15 mouse cellular contexts compared by ENCODE assay signal in the genomic region with DNA sequence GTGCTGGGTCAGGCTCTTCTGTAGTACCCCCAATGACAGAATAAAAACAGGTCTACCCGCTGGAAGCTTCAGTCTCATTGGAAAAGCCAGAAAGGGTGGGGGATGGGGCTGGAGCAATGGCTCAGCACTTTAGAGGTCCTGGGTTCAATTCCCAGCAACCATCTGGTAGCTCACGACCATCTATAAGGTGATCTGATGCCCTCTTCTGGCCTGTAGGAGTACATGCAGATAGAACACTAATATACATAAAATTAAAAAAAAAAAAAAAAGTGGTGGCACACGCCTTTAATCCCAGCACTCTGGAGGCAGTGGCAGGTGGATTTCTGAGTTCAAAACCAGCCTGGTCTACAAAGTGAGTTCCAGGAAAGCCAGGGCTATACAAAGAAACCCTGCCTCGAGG. TPM values are rescaled to one million over a fixed set of nuclear protein-coding genes. Genes with fewer than 3 reads are reported as not detected.
DNase-seq lines count a peak whose midpoint lies in the region; ATAC-seq and TF ChIP-seq lines count a peak whose summit lies in the region.
"Had no signal": no experiment of that assay in that cellular context is flagged by ENCODE, and none has a peak within 500 bp of the region (broad histone marks: within the 10 kb centered on the region; RNA-seq: fewer than 3 reads in every experiment).

No protein-coding gene starts in this region.

- ATAC-seq in kidney, embryonic 16.5 days (ENCODE audit: low FRiP score, low TSS enrichment), result no peak
- no peak for ATAC-seq in midbrain, postnatal 0 days (ENCODE audit: low FRiP score)
- ATAC-seq in midbrain, embryonic 15.5 days (replicated peaks), result no peak
- ATAC-seq: forebrain, embryonic 15.5 days had no signal

- no peak overlapping the region for H3K27ac ChIP-seq in kidney, adult 2 months (ENCODE audit: insufficient read depth, low read depth, low read length)
- no peak overlapping the region for H3K27ac ChIP-seq in kidney, embryonic 16.5 days (ENCODE audit: low read length)
- H3K27ac ChIP-seq in midbrain, postnatal 0 days (ENCODE audit: low read depth, low read length), result no peak overlapping the region
- no peak overlapping the region for H3K27ac ChIP-seq in midbrain, embryonic 15.5 days
- H3K27ac ChIP-seq in MEL (ENCODE audit: control insufficient read depth, low read depth, low read length), result no peak overlapping the region
- no peak overlapping the region for H3K27ac ChIP-seq in thymus, adult 2 months (ENCODE audit: control insufficient read depth, insufficient read depth, low read length)
- H3K27ac ChIP-seq: forebrain, embryonic 15.5 days; hindbrain, embryonic 13.5 days had no signal

- DNase-seq in kidney, adult 2 months, result no peak
- DNase-seq in midbrain, postnatal 0 days (ENCODE audit: low spot score), result no peak
- DNase-seq in MEL (ENCODE audit: low read depth, low spot score), result peak; percentile 82
- peak; percentile 55 for DNase-seq in splenic B cell, adult 2 months (ENCODE audit: low read depth, low spot score)
- DNase-seq in spleen, postnatal 4 days (ENCODE audit: low spot score in 2 of 2), result no peak
- no peak for DNase-seq in thymus, adult 2 months
- DNase-seq: cerebellum, adult 8-10 months; embryo, embryonic 11 days; gastrocnemius, postnatal 14 days had no signal

- no peaks in the 10 kb centered on the region for H3K79me2 ChIP-seq in MEL (ENCODE audit: control insufficient read depth, insufficient read depth, low read length, poor library complexity)

- WGBS in kidney, adult 2 months, result 70% methylated on average over 4 of the region's 4 CpGs
- 78% methylated on average over 4 of the region's 4 CpGs for WGBS in kidney, embryonic 16.5 days
- WGBS in midbrain, postnatal 0 days, result 60% methylated on average over 4 of the region's 4 CpGs
- 56% methylated on average over 4 of the region's 4 CpGs for WGBS in midbrain, embryonic 15.5 days
- 58% methylated on average over 4 of the region's 4 CpGs for WGBS in thymus, adult 2 months

- no peak overlapping the region for H3K4me3 ChIP-seq in kidney, adult 2 months (ENCODE audit: insufficient read depth, low read depth, low read length)
- no peak overlapping the region for H3K4me3 ChIP-seq in kidney, embryonic 16.5 days (ENCODE audit: low read length)
- H3K4me3 ChIP-seq in midbrain, postnatal 0 days (ENCODE audit: low read depth, low read length), result no peak overlapping the region
- H3K4me3 ChIP-seq in midbrain, embryonic 15.5 days, result no peak overlapping the region
- H3K4me3 ChIP-seq in MEL (ENCODE audit: control insufficient read depth in 1 of 2, insufficient read depth in 1 of 2, low read depth in 2 of 2, low read length in 2 of 2), result no peak overlapping the region
- H3K4me3 ChIP-seq in thymus, adult 2 months (ENCODE audit: control insufficient read depth, insufficient read depth, low read length), result no peak overlapping the region
- H3K4me3 ChIP-seq: forebrain, embryonic 15.5 days; heart, embryonic 12.5 days; hindbrain, embryonic 13.5 days had no signal

- no peaks in the 10 kb centered on the region for H3K27me3 ChIP-seq in kidney, adult 2 months (replicated peaks; ENCODE audit: control insufficient read depth, insufficient read depth, low read length)
- no peaks in the 10 kb centered on the region for H3K27me3 ChIP-seq in kidney, embryonic 16.5 days (ENCODE audit: insufficient read depth, low read length)
- no peaks in the 10 kb centered on the region for H3K27me3 ChIP-seq in midbrain, postnatal 0 days (ENCODE audit: insufficient read depth, low read length)
- H3K27me3 ChIP-seq in midbrain, embryonic 15.5 days (replicated peaks), result no peaks in the 10 kb centered on the region
- H3K27me3 ChIP-seq in MEL (ENCODE audit: control insufficient read depth in 1 of 2, insufficient read depth in 2 of 2, low read length in 2 of 2), result no peaks in the 10 kb centered on the region
- no peaks in the 10 kb centered on the region for H3K27me3 ChIP-seq in splenic B cell, adult 2 months (ENCODE audit: control insufficient read depth, insufficient read depth, low read length, poor library complexity, severe bottlenecking)
- no peaks in the 10 kb centered on the region for H3K27me3 ChIP-seq in thymus, adult 2 months (ENCODE audit: control insufficient read depth, insufficient read depth, low read length)
- H3K27me3 ChIP-seq: forebrain, embryonic 15.5 days; heart, embryonic 12.5 days had no signal

- peak; percentile 74 for TF ChIP-seq RAD21 in MEL (IDR thresholded peaks at IDR 0.05; ENCODE audit: low read depth, low read length)

- H3K36me3 ChIP-seq in kidney, adult 2 months (ENCODE audit: control insufficient read depth, insufficient read depth, low read length), result no peaks in the 10 kb centered on the region
- 0 out of 2 replicates have a peak, but pooled peaks cover 5% of the 10 kb centered on the region for H3K36me3 ChIP-seq in kidney, embryonic 16.5 days (ENCODE audit: insufficient read depth, low read length)
- no peaks in the 10 kb centered on the region for H3K36me3 ChIP-seq in midbrain, postnatal 0 days (ENCODE audit: insufficient read depth, low read length)
- no peaks in the 10 kb centered on the region for H3K36me3 ChIP-seq in midbrain, embryonic 15.5 days (replicated peaks)
- H3K36me3 ChIP-seq in MEL (ENCODE audit: control insufficient read depth in 1 of 2, insufficient read depth in 2 of 2, low read length in 2 of 2), result peaks cover 0 to 17% of the 10 kb centered on the region in 2 experiments; a peak in 2 of 4 replicates
- no peaks in the 10 kb centered on the region for H3K36me3 ChIP-seq in splenic B cell, adult 2 months (ENCODE audit: control insufficient read depth, insufficient read depth, low read length, poor library complexity, severe bottlenecking)
- H3K36me3 ChIP-seq in thymus, adult 2 months (ENCODE audit: control insufficient read depth, insufficient read depth, low read length), result no peaks in the 10 kb centered on the region
- H3K36me3 ChIP-seq: forebrain, embryonic 15.5 days had no signal

- H3K9me3 ChIP-seq in kidney, embryonic 16.5 days (ENCODE audit: low read length), result no peaks in the 10 kb centered on the region
- no peaks in the 10 kb centered on the region for H3K9me3 ChIP-seq in midbrain, postnatal 0 days (ENCODE audit: low read length)
- no peaks in the 10 kb centered on the region for H3K9me3 ChIP-seq in midbrain, embryonic 15.5 days
- H3K9me3 ChIP-seq in MEL (replicated peaks; ENCODE audit: insufficient read depth, low read length), result no peaks in the 10 kb centered on the region
- H3K9me3 ChIP-seq: forebrain, embryonic 15.5 days; heart, embryonic 12.5 days; hindbrain, embryonic 13.5 days had no signal

- peak; percentile 25; the same call in 1 of the 2 replicates for TF ChIP-seq CTCF in kidney, adult 2 months (conservative IDR thresholded peaks at IDR 0.05; ENCODE audit: insufficient read depth, insufficient read length, low read depth, low read length)
- peak; percentile 19; the same call in 1 of the 2 replicates for TF ChIP-seq CTCF in midbrain, postnatal 0 days (IDR thresholded peaks at IDR 0.05)
- peak; percentile 42 to 76 (median 53) for TF ChIP-seq CTCF in MEL (IDR thresholded peaks at IDR 0.05 in 2 of 3, conservative IDR thresholded peaks at IDR 0.05 in 1 of 3; ENCODE audit: control insufficient read depth in 1 of 3, insufficient read depth in 1 of 3, low read depth in 2 of 3, low read length in 3 of 3, poor library complexity in 1 of 3, severe bottlenecking in 1 of 3)
- TF ChIP-seq CTCF in thymus, adult 2 months (IDR thresholded peaks at IDR 0.05; ENCODE audit: borderline replicate concordance, control insufficient read depth, extremely low read depth, insufficient read depth, low read length, poor library complexity), result no peak

- H3K9ac ChIP-seq in kidney, embryonic 16.5 days (replicated peaks; ENCODE audit: low read length), result no peak overlapping the region
- no peak overlapping the region for H3K9ac ChIP-seq in midbrain, postnatal 0 days (replicated peaks; ENCODE audit: low read length, poor library complexity, severe bottlenecking)
- H3K9ac ChIP-seq in midbrain, embryonic 15.5 days, result no peak overlapping the region
- H3K9ac ChIP-seq in MEL (ENCODE audit: control insufficient read depth, low read depth, low read length, poor library complexity, severe bottlenecking), result no peak overlapping the region
- H3K9ac ChIP-seq: forebrain, embryonic 15.5 days; hindbrain, embryonic 13.5 days had no signal

- peaks cover 10% of the 10 kb centered on the region; the same call in 1 of the 2 replicates for H3K4me1 ChIP-seq in kidney, adult 2 months (ENCODE audit: control insufficient read depth, insufficient read depth, low read length)
- H3K4me1 ChIP-seq in kidney, embryonic 16.5 days (ENCODE audit: insufficient read depth, low read length), result peaks cover 15% of the 10 kb centered on the region
- no peaks in the 10 kb centered on the region for H3K4me1 ChIP-seq in midbrain, postnatal 0 days (ENCODE audit: insufficient read depth, low read length)
- peaks cover 5% of the 10 kb centered on the region for H3K4me1 ChIP-seq in midbrain, embryonic 15.5 days
- peaks cover 16 to 26% of the 10 kb centered on the region in 2 experiments for H3K4me1 ChIP-seq in MEL (ENCODE audit: control insufficient read depth in 1 of 2, insufficient read depth in 2 of 2, low read length in 2 of 2)
- H3K4me1 ChIP-seq in thymus, adult 2 months (replicated peaks; ENCODE audit: control insufficient read depth, insufficient read depth, low read length), result peaks cover 8% of the 10 kb centered on the region

- H3K4me2 ChIP-seq in kidney, embryonic 16.5 days (replicated peaks; ENCODE audit: low read depth, low read length), result no peak overlapping the region
- no peak overlapping the region for H3K4me2 ChIP-seq in midbrain, postnatal 0 days (ENCODE audit: low read depth, low read length, poor library complexity, severe bottlenecking)
- no peak overlapping the region for H3K4me2 ChIP-seq in midbrain, embryonic 15.5 days
- H3K4me2 ChIP-seq: forebrain, embryonic 15.5 days; heart, embryonic 12.5 days; hindbrain, embryonic 13.5 days had no signal

- no peak for TF ChIP-seq EP300 in MEL (IDR thresholded peaks at IDR 0.05; ENCODE audit: low read depth in 1 of 2, low read length in 2 of 2)

- no peak for TF ChIP-seq POLR2A in kidney, adult 2 months (IDR thresholded peaks at IDR 0.05; ENCODE audit: low read depth, low read length)
- no peak for TF ChIP-seq POLR2A in MEL (IDR thresholded peaks at IDR 0.05; ENCODE audit: control insufficient read depth in 1 of 2, insufficient read depth in 1 of 2, low read depth in 1 of 2, low read length in 2 of 2, poor library complexity in 1 of 2)
- TF ChIP-seq POLR2A in thymus, adult 2 months (IDR thresholded peaks at IDR 0.05; ENCODE audit: control insufficient read depth, extremely low read depth, insufficient read depth, low read length, poor library complexity), result no peak

RNA-seq across cellular contexts. Expression of a gene that starts 5.1 kb away (rescaled TPM):
- polyA plus RNA-seq in kidney, adult 2 months (2012; rRNA removed), result 18.3 and 24.6 TPM in 2 replicates
- polyA plus RNA-seq in kidney, embryonic 16.5 days (2015; fragmentation: Nextera tagmentation; extraction: Ambion mirVana), result 27.9 and 29.1 TPM in 2 replicates
- 7.1 and 7.6 TPM in 2 replicates for total RNA-seq in midbrain, postnatal 0 days (2014; rRNA removed)
- polyA plus RNA-seq in midbrain, postnatal 0 days (2015; fragmentation: Nextera tagmentation; extraction: Ambion mirVana), result 4.5 and 5.7 TPM in 2 replicates
- 6.5 and 7.3 TPM in 2 replicates for polyA plus RNA-seq in midbrain, embryonic 15.5 days (2015; fragmentation: Nextera tagmentation; extraction: Ambion mirVana)
- 6.0 and 7.5 TPM in 2 replicates for total RNA-seq in MEL (2012; rRNA removed)
- polyA plus RNA-seq in MEL (2012; ENCODE audit: insufficient read depth in 1 of 2, insufficient read length in 2 of 2, low read depth in 1 of 2, low replicate concordance in 2 of 2, missing spikeins in 1 of 2), result 10 to 100 TPM in 1 of 2 experiments, not detected in 1; 10.1 TPM
- polyA plus RNA-seq in thymus, adult 2 months (2012; rRNA removed), result 27.0 and 27.4 TPM in 2 replicates

RNA-seq across cellular contexts. Expression of a gene that starts 5.2 kb away (rescaled TPM):
- polyA plus RNA-seq in kidney, adult 2 months (2012; rRNA removed), result 78.2 and 144 TPM in 2 replicates
- 35.1 and 36.1 TPM in 2 replicates for polyA plus RNA-seq in kidney, embryonic 16.5 days (2015; fragmentation: Nextera tagmentation; extraction: Ambion mirVana)
- 12.6 and 24.0 TPM in 2 replicates for total RNA-seq in midbrain, postnatal 0 days (2014; rRNA removed)
- 18.1 and 25.4 TPM in 2 replicates for polyA plus RNA-seq in midbrain, postnatal 0 days (2015; fragmentation: Nextera tagmentation; extraction: Ambion mirVana)
- polyA plus RNA-seq in midbrain, embryonic 15.5 days (2015; fragmentation: Nextera tagmentation; extraction: Ambion mirVana), result 7.4 and 7.6 TPM in 2 replicates
- total RNA-seq in MEL (2012; rRNA removed), result 16.2 and 28.3 TPM in 2 replicates
- polyA plus RNA-seq in MEL (2012; ENCODE audit: insufficient read depth in 1 of 2, insufficient read length in 2 of 2, low read depth in 1 of 2, low replicate concordance in 2 of 2, missing spikeins in 1 of 2), result 10 to 100 TPM in 1 of 2 experiments, not detected in 1; 23.3 TPM
- 30.0 and 33.1 TPM in 2 replicates for polyA plus RNA-seq in thymus, adult 2 months (2012; rRNA removed)

RNA-seq across cellular contexts. Expression of a gene that starts 5.9 kb away (rescaled TPM):
- 108 and 126 TPM in 2 replicates for polyA plus RNA-seq in kidney, adult 2 months (2012; rRNA removed)
- polyA plus RNA-seq in kidney, embryonic 16.5 days (2015; fragmentation: Nextera tagmentation; extraction: Ambion mirVana), result 108 and 110 TPM in 2 replicates
- 80.5 and 89.5 TPM in 2 replicates for total RNA-seq in midbrain, postnatal 0 days (2014; rRNA removed)
- polyA plus RNA-seq in midbrain, postnatal 0 days (2015; fragmentation: Nextera tagmentation; extraction: Ambion mirVana), result 68.4 and 71.1 TPM in 2 replicates
- 101 and 107 TPM in 2 replicates for polyA plus RNA-seq in midbrain, embryonic 15.5 days (2015; fragmentation: Nextera tagmentation; extraction: Ambion mirVana)
- total RNA-seq in MEL (2012; rRNA removed), result 21.0 and 42.0 TPM in 2 replicates
- 10 to 100 TPM in 1 of 2 experiments, not detected in 1; 34.4 TPM for polyA plus RNA-seq in MEL (2012; ENCODE audit: insufficient read depth in 1 of 2, insufficient read length in 2 of 2, low read depth in 1 of 2, low replicate concordance in 2 of 2, missing spikeins in 1 of 2)
- polyA plus RNA-seq in thymus, adult 2 months (2012; rRNA removed), result 275 TPM in 2 replicates

RNA-seq across cellular contexts. Expression of a gene that starts 12.1 kb away (rescaled TPM):
- 153 and 278 TPM in 2 replicates for polyA plus RNA-seq in kidney, adult 2 months (2012; rRNA removed)
- 1,090 and 1,147 TPM in 2 replicates for polyA plus RNA-seq in kidney, embryonic 16.5 days (2015; fragmentation: Nextera tagmentation; extraction: Ambion mirVana)
- total RNA-seq in midbrain, postnatal 0 days (2014; rRNA removed), result 753 and 863 TPM in 2 replicates
- 853 and 860 TPM in 2 replicates for polyA plus RNA-seq in midbrain, postnatal 0 days (2015; fragmentation: Nextera tagmentation; extraction: Ambion mirVana)
- 695 and 703 TPM in 2 replicates for polyA plus RNA-seq in midbrain, embryonic 15.5 days (2015; fragmentation: Nextera tagmentation; extraction: Ambion mirVana)
- 3,920 and 4,112 TPM in 2 replicates for total RNA-seq in MEL (2012; rRNA removed)
- 1,000 to 10,000 TPM in 1 of 2 experiments, not detected in 1; 2,892 TPM for polyA plus RNA-seq in MEL (2012; ENCODE audit: insufficient read depth in 1 of 2, insufficient read length in 2 of 2, low read depth in 1 of 2, low replicate concordance in 2 of 2, missing spikeins in 1 of 2)
- polyA plus RNA-seq in thymus, adult 2 months (2012; rRNA removed), result 193 and 312 TPM in 2 replicates

RNA-seq across cellular contexts. Expression of a gene that starts 16.9 kb away (rescaled TPM):
- 78.1 and 92.4 TPM in 2 replicates for polyA plus RNA-seq in kidney, adult 2 months (2012; rRNA removed)
- 128 and 130 TPM in 2 replicates for polyA plus RNA-seq in kidney, embryonic 16.5 days (2015; fragmentation: Nextera tagmentation; extraction: Ambion mirVana)
- 71.3 and 78.4 TPM in 2 replicates for total RNA-seq in midbrain, postnatal 0 days (2014; rRNA removed)
- 65.0 and 65.5 TPM in 2 replicates for polyA plus RNA-seq in midbrain, postnatal 0 days (2015; fragmentation: Nextera tagmentation; extraction: Ambion mirVana)
- polyA plus RNA-seq in midbrain, embryonic 15.5 days (2015; fragmentation: Nextera tagmentation; extraction: Ambion mirVana), result 56.3 and 61.5 TPM in 2 replicates
- 20.8 TPM in 2 replicates for total RNA-seq in MEL (2012; rRNA removed)
- polyA plus RNA-seq in MEL (2012; ENCODE audit: insufficient read depth in 1 of 2, insufficient read length in 2 of 2, low read depth in 1 of 2, low replicate concordance in 2 of 2, missing spikeins in 1 of 2), result 10 to 100 TPM in 1 of 2 experiments, not detected in 1; 42.9 TPM
- 15.4 and 18.5 TPM in 2 replicates for polyA plus RNA-seq in thymus, adult 2 months (2012; rRNA removed)
- total RNA-seq: neutrophil, adult 5-6 weeks had no signal

Comparison
In these comparisons a context has a peak if more than half of its experiments do, and no peak if none do; other contexts are left out.
1. DNase-seq: peak in MEL (single experiment) and splenic B cell, adult 2 months (single experiment); none in kidney, adult 2 months (single experiment), midbrain, postnatal 0 days (single experiment), spleen, postnatal 4 days (0 of 2) and thymus, adult 2 months (single experiment).